Mouse (Mus musculus) embryonic facial prominence, embryonic 12.5 days (tissue): ENCODE measurements around the gene Rhobtb1. TPM values are rescaled to one million over a fixed set of nuclear protein-coding genes. Genes with fewer than 3 reads are reported as not detected.
A peak's percentile ranks its signal among the peaks of the same experiment; 100 is the strongest.

Experiments
- ATAC-seq: fragments of 200-750 bp; cut with Nextera tagmentation; 2 replicates; pipeline ENCODE4 v1.8.0; 2017; ENCODE audit not compliant: insufficient number of reproducible peaks, insufficient read depth, low FRiP score, low TSS enrichment
- H3K27ac ChIP-seq: fragments of 300-500 bp; sonication (generic); 2 replicates; pipeline ENCODE4 v1.5.1; 2016; ENCODE audit warnings: mild to moderate bottlenecking
- H3K27me3 ChIP-seq: fragments of 300-500 bp; sonication (generic); 2 replicates; pipeline ENCODE4 v1.6.1; 2016; ENCODE audit warnings: mild to moderate bottlenecking, moderate library complexity
- H3K36me3 ChIP-seq: fragments of 300-500 bp; sonication (generic); 2 replicates; pipeline ENCODE4 v1.6.1; 2016; ENCODE audit warnings: mild to moderate bottlenecking
- H3K4me1 ChIP-seq: fragments of 300-500 bp; sonication (generic); 2 replicates; pipeline ENCODE4 v1.6.1; 2016
- H3K4me2 ChIP-seq: fragments of 300-500 bp; sonication (generic); replicated peaks from 2 replicates; pipeline ENCODE4 v1.6.1; 2016; ENCODE audit warnings: mild to moderate bottlenecking, moderate library complexity
- H3K4me3 ChIP-seq: fragments of 300-500 bp; sonication (generic); 2 replicates; pipeline ENCODE4 v1.5.1; 2016; ENCODE audit warnings: mild to moderate bottlenecking
- H3K9ac ChIP-seq: fragments of 300-500 bp; sonication (generic); 2 replicates; pipeline ENCODE4 v1.6.1; 2016; ENCODE audit warnings: mild to moderate bottlenecking, moderate library complexity
- H3K9me3 ChIP-seq: fragments of 300-500 bp; sonication (generic); 2 replicates; pipeline ENCODE4 v1.6.1; 2016; ENCODE audit warnings: mild to moderate bottlenecking, moderate library complexity
- WGBS: fragments of 180-500 bp; shearing (Covaris S2); methylation state at CpG from one replicate; pipeline ENCODE4 v1.1.7; 2016; 5-methylcytosine and 5-hydroxymethylcytosine counted together
- polyA plus RNA-seq: library from polyadenylated mRNA; unstranded; fragments of >200 nt; fragmentation: Nextera tagmentation; extraction: Ambion mirVana; gene quantifications from 2 replicates; pipeline ENCODE4 v1.2.1, GENCODE M21; 2016

Rhobtb1 gene
- polyA plus RNA-seq, 1 experiment from 2014 or later: 33.0 TPM

- WGBS: 60% methylated on average over 7 of the region's 7 CpGs
- Histone ChIP-seq H3K9ac (no peak overlapping the region), H3K36me3 (no peaks in the 10 kb centered on the region), H3K27me3 (no peaks in the 10 kb centered on the region), H3K27ac (no peak overlapping the region), H3K4me2 (no peak overlapping the region), H3K9me3 (no peaks in the 10 kb centered on the region), H3K4me3 (no peak overlapping the region), H3K4me1 (no peaks in the 10 kb centered on the region)
- no peak for ATAC-seq
Measured at GRCm38 (mm10) chr10:69165125-69165524, 13.9 kb downstream of the Rhobtb1 start.

GRCm38 (mm10) chr10:69165847-69166246, 14.6 kb downstream of the Rhobtb1 start:
- Histone ChIP-seq H3K4me1 (no peaks in the 10 kb centered on the region), H3K4me3 (no peak overlapping the region), H3K9me3 (no peaks in the 10 kb centered on the region), H3K27me3 (no peaks in the 10 kb centered on the region), H3K9ac (no peak overlapping the region), H3K36me3 (no peaks in the 10 kb centered on the region), H3K27ac (no peak overlapping the region), H3K4me2 (no peak overlapping the region)
- WGBS: 85% methylated on average over 3 of the region's 3 CpGs
- no peak for ATAC-seq

GRCm38 (mm10) chr10:69166514-69166913, 15.3 kb downstream of the Rhobtb1 start:
- ATAC-seq: no peak
- no peak overlapping the region for H3K4me2 ChIP-seq
- no peaks in the 10 kb centered on the region for H3K4me1 ChIP-seq
- 81% methylated on average over 12 of the region's 12 CpGs for WGBS
- H3K9me3 ChIP-seq: no peaks in the 10 kb centered on the region
- no peak overlapping the region for H3K9ac ChIP-seq
- H3K4me3 ChIP-seq: no peak overlapping the region
- no peaks in the 10 kb centered on the region for H3K36me3 ChIP-seq
- H3K27ac ChIP-seq: no peak overlapping the region
- no peaks in the 10 kb centered on the region for H3K27me3 ChIP-seq

GRCm38 (mm10) chr10:69172412-69172811, 21.2 kb downstream of the Rhobtb1 start:
- Histone ChIP-seq H3K27me3 (no peaks in the 10 kb centered on the region), H3K4me3 (no peak overlapping the region), H3K9me3 (no peaks in the 10 kb centered on the region), H3K36me3 (no peaks in the 10 kb centered on the region), H3K4me1 (no peaks in the 10 kb centered on the region), H3K4me2 (no peak overlapping the region), H3K27ac (no peak overlapping the region), H3K9ac (no peak overlapping the region)
- ATAC-seq: no peak
- 83% methylated on average over 3 of the region's 3 CpGs for WGBS

- Histone ChIP-seq H3K4me2 (no peak overlapping the region), H3K36me3 (no peaks in the 10 kb centered on the region), H3K9me3 (no peaks in the 10 kb centered on the region), H3K4me1 (no peaks in the 10 kb centered on the region), H3K4me3 (no peak overlapping the region), H3K27me3 (no peaks in the 10 kb centered on the region), H3K27ac (no peak overlapping the region), H3K9ac (no peak overlapping the region)
- WGBS: 70% methylated on average over 3 of the region's 3 CpGs
- no peak for ATAC-seq
Measured at GRCm38 (mm10) chr10:69176116-69176515, 24.9 kb downstream of the Rhobtb1 start.

GRCm38 (mm10) chr10:69179341-69179740, 28.1 kb downstream of the Rhobtb1 start:
- no peak overlapping the region for H3K9ac ChIP-seq
- no peaks in the 10 kb centered on the region for H3K27me3 ChIP-seq
- 95% methylated on average over 1 of the region's 1 CpGs for WGBS
- H3K36me3 ChIP-seq: no peaks in the 10 kb centered on the region
- H3K4me2 ChIP-seq: no peak overlapping the region
- no peak for ATAC-seq
- H3K4me3 ChIP-seq: no peak overlapping the region
- H3K4me1 ChIP-seq: no peaks in the 10 kb centered on the region
- H3K27ac ChIP-seq: no peak overlapping the region
- H3K9me3 ChIP-seq: no peaks in the 10 kb centered on the region

- Histone ChIP-seq H3K9me3 (no peaks in the 10 kb centered on the region), H3K4me3 (no peak overlapping the region), H3K9ac (no peak overlapping the region), H3K4me1 (peaks cover 4% of the 10 kb centered on the region; the same call in 1 of the 2 replicates), H3K27ac (no peak overlapping the region), H3K36me3 (no peaks in the 10 kb centered on the region), H3K4me2 (no peak overlapping the region), H3K27me3 (no peaks in the 10 kb centered on the region)
- ATAC-seq: no peak
- 81% methylated on average over 3 of the region's 3 CpGs for WGBS
Measured at GRCm38 (mm10) chr10:69180997-69181396, 29.8 kb downstream of the Rhobtb1 start.

GRCm38 (mm10) chr10:69184903-69185302, 33.7 kb downstream of the Rhobtb1 start:
- no peak overlapping the region for H3K4me2 ChIP-seq
- peak overlapping the region; percentile 83 for H3K27ac ChIP-seq
- 92% methylated on average over 4 of the region's 4 CpGs for WGBS
- no peak overlapping the region for H3K9ac ChIP-seq
- H3K27me3 ChIP-seq: no peaks in the 10 kb centered on the region
- H3K4me3 ChIP-seq: no peak overlapping the region
- H3K9me3 ChIP-seq: no peaks in the 10 kb centered on the region
- H3K36me3 ChIP-seq: no peaks in the 10 kb centered on the region
- ATAC-seq: no peak
- H3K4me1 ChIP-seq: peaks cover 4% of the 10 kb centered on the region; the same call in 1 of the 2 replicates

GRCm38 (mm10) chr10:69185431-69185830, 34.2 kb downstream of the Rhobtb1 start:
- peak overlapping the region; percentile 83 for H3K27ac ChIP-seq
- 61% methylated on average over 4 of the region's 4 CpGs for WGBS

GRCm38 (mm10) chr10:69185894-69186893, 35.0 kb downstream of the Rhobtb1 start:
- ATAC-seq: 0 out of 2 replicates have a peak, but pooled peaks have one; percentile 56
- peak overlapping the region; percentile 16; the same call in 1 of the 2 replicates for H3K4me3 ChIP-seq
- H3K9ac ChIP-seq: no peak overlapping the region
- H3K4me1 ChIP-seq: peaks cover 4% of the 10 kb centered on the region; the same call in 1 of the 2 replicates
- peak overlapping the region; percentile 83; the same call in 1 of the 2 replicates for H3K27ac ChIP-seq
- no peaks in the 10 kb centered on the region for H3K27me3 ChIP-seq
- WGBS: 17% methylated on average over 21 of the region's 21 CpGs
- H3K9me3 ChIP-seq: no peaks in the 10 kb centered on the region
- H3K4me2 ChIP-seq: peak overlapping the region; percentile 37
- H3K36me3 ChIP-seq: no peaks in the 10 kb centered on the region

More at GRCm38 (mm10) chr10:69185431-69185830, 34.2 kb downstream of the Rhobtb1 start:
- Histone ChIP-seq H3K9me3 (no peaks in the 10 kb centered on the region), H3K4me2 (no peak overlapping the region; the same call in 1 of the 2 replicates), H3K9ac (no peak overlapping the region), H3K27me3 (no peaks in the 10 kb centered on the region), H3K4me1 (peaks cover 4% of the 10 kb centered on the region; the same call in 1 of the 2 replicates), H3K4me3 (no peak overlapping the region), H3K36me3 (no peaks in the 10 kb centered on the region)
- ATAC-seq: no peak

- no peak overlapping the region for H3K27ac ChIP-seq
- H3K36me3 ChIP-seq: no peaks in the 10 kb centered on the region
- WGBS: 83% methylated on average over 9 of the region's 9 CpGs
- H3K4me2 ChIP-seq: no peak overlapping the region
- H3K9me3 ChIP-seq: no peaks in the 10 kb centered on the region
- no peak for ATAC-seq
- no peak overlapping the region for H3K9ac ChIP-seq
- H3K27me3 ChIP-seq: no peaks in the 10 kb centered on the region
- H3K4me3 ChIP-seq: no peak overlapping the region
- H3K4me1 ChIP-seq: peaks cover 4% of the 10 kb centered on the region; the same call in 1 of the 2 replicates
Measured at GRCm38 (mm10) chr10:69187773-69188443, 36.7 kb downstream of the Rhobtb1 start.
